Mouse (Mus musculus) embryonic facial prominence, embryonic 15.5 days (tissue): ENCODE measurements around the gene Igf2bp3. TPM values are rescaled to one million over a fixed set of nuclear protein-coding genes. Genes with fewer than 3 reads are reported as not detected.

ENCODE experiments used
- ATAC-seq: fragments of 200-750 bp; cut with Nextera tagmentation; 2 replicates; pipeline ENCODE4 v1.8.0; 2017; ENCODE audit warnings: low read depth, moderate TSS enrichment; ENCODE audit not compliant: insufficient number of reproducible peaks, low FRiP score, low TSS enrichment
- H3K27ac ChIP-seq: fragments of 300-500 bp; sonication (generic); replicated peaks from 2 replicates; pipeline ENCODE4 v1.5.1; 2015; ENCODE audit warnings: mild to moderate bottlenecking, inconsistent platforms
- H3K27me3 ChIP-seq: fragments of 300-500 bp; sonication (generic); 2 replicates; pipeline ENCODE4 v1.6.1; 2015; ENCODE audit warnings: inconsistent platforms
- H3K36me3 ChIP-seq: fragments of 300-500 bp; sonication (generic); 2 replicates; pipeline ENCODE4 v1.6.1; 2015; ENCODE audit warnings: mild to moderate bottlenecking, inconsistent platforms
- H3K4me1 ChIP-seq: fragments of 300-500 bp; sonication (generic); 2 replicates; pipeline ENCODE4 v1.6.1; 2015; ENCODE audit warnings: inconsistent platforms
- H3K4me2 ChIP-seq: fragments of 300-500 bp; sonication (generic); replicated peaks from 2 replicates; pipeline ENCODE4 v1.6.1; 2015; ENCODE audit warnings: mild to moderate bottlenecking, inconsistent platforms
- H3K4me3 ChIP-seq: fragments of 300-500 bp; sonication (generic); replicated peaks from 2 replicates; pipeline ENCODE4 v1.5.1; 2015; ENCODE audit warnings: mild to moderate bottlenecking, inconsistent platforms
- H3K9ac ChIP-seq: fragments of 300-500 bp; sonication (generic); 2 replicates; pipeline ENCODE4 v1.6.1; 2015; ENCODE audit warnings: inconsistent platforms
- H3K9me3 ChIP-seq: fragments of 300-500 bp; sonication (generic); replicated peaks from 2 replicates; pipeline ENCODE4 v1.6.1; 2016; ENCODE audit warnings: inconsistent platforms
- WGBS: fragments of 180-500 bp; shearing (Covaris S2); methylation state at CpG from one replicate; pipeline ENCODE4 v1.1.7; 2015; 5-methylcytosine and 5-hydroxymethylcytosine counted together
- polyA plus RNA-seq: library from polyadenylated mRNA; unstranded; fragments of >200 nt; fragmentation: Nextera tagmentation; extraction: Ambion mirVana; gene quantifications from 2 replicates; pipeline ENCODE4 v1.2.1, GENCODE M21; 2015

Gene Igf2bp3
- polyA plus RNA-seq, 1 experiment from 2014 or later, result 48.8 TPM

GRCm38 (mm10) chr6:49149202-49149930 is 65.4 kb downstream of the Igf2bp3 start:
- H3K4me1 ChIP-seq, result peaks cover 23% of the 10 kb centered on the region
- no peaks in the 10 kb centered on the region for H3K9me3 ChIP-seq
- WGBS, result 79% methylated on average over 5 of the region's 5 CpGs
- no peak overlapping the region for H3K9ac ChIP-seq
- H3K4me3 ChIP-seq, result no peak overlapping the region
- H3K36me3 ChIP-seq, result no peaks in the 10 kb centered on the region
- H3K27ac ChIP-seq, result no peak overlapping the region
- H3K27me3 ChIP-seq, result no peaks in the 10 kb centered on the region
- no peak overlapping the region for H3K4me2 ChIP-seq
- no peak for ATAC-seq

GRCm38 (mm10) chr6:49148781-49149180 is 66.0 kb downstream of the Igf2bp3 start:
- WGBS, result 62% methylated on average over 4 of the region's 4 CpGs
- ATAC-seq, result no peak
- H3K27ac ChIP-seq, result no peak overlapping the region

GRCm38 (mm10) chr6:49148368-49148767 is 66.4 kb downstream of the Igf2bp3 start:
- Histone ChIP-seq H3K9me3 (no peaks in the 10 kb centered on the region), H3K4me1 (peaks cover 31% of the 10 kb centered on the region), H3K4me2 (no peak overlapping the region), H3K9ac (no peak overlapping the region), H3K36me3 (no peaks in the 10 kb centered on the region), H3K27ac (no peak overlapping the region), H3K4me3 (no peak overlapping the region), H3K27me3 (no peaks in the 10 kb centered on the region)
- ATAC-seq, result no peak
- WGBS, result 84% methylated on average over 7 of the region's 7 CpGs

More at GRCm38 (mm10) chr6:49148781-49149180, 66.0 kb downstream of the Igf2bp3 start:
- H3K9me3 ChIP-seq, result no peaks in the 10 kb centered on the region
- H3K4me1 ChIP-seq, result peaks cover 26% of the 10 kb centered on the region
- H3K27me3 ChIP-seq, result no peaks in the 10 kb centered on the region
- H3K36me3 ChIP-seq, result no peaks in the 10 kb centered on the region
- no peak overlapping the region for H3K4me2 ChIP-seq
- H3K9ac ChIP-seq, result no peak overlapping the region
- H3K4me3 ChIP-seq, result no peak overlapping the region

- H3K9me3 ChIP-seq, result no peaks in the 10 kb centered on the region
- no peaks in the 10 kb centered on the region for H3K27me3 ChIP-seq
- ATAC-seq, result no peak
- peaks cover 28% of the 10 kb centered on the region for H3K4me1 ChIP-seq
- H3K9ac ChIP-seq, result no peak overlapping the region
- H3K36me3 ChIP-seq, result no peaks in the 10 kb centered on the region
- H3K4me3 ChIP-seq, result no peak overlapping the region
- no peak overlapping the region for H3K4me2 ChIP-seq
- WGBS, result 72% methylated on average over 2 of the region's 2 CpGs
- no peak overlapping the region for H3K27ac ChIP-seq
Measured at GRCm38 (mm10) chr6:49146461-49146860, 68.3 kb downstream of the Igf2bp3 start.

GRCm38 (mm10) chr6:49142428-49142827 is 72.3 kb downstream of the Igf2bp3 start:
- Histone ChIP-seq H3K4me1 (peaks cover 23% of the 10 kb centered on the region), H3K9me3 (no peaks in the 10 kb centered on the region), H3K4me3 (no peak overlapping the region), H3K4me2 (no peak overlapping the region), H3K9ac (no peak overlapping the region), H3K27ac (no peak overlapping the region), H3K36me3 (no peaks in the 10 kb centered on the region), H3K27me3 (no peaks in the 10 kb centered on the region)
- 83% methylated on average over 9 of the region's 9 CpGs for WGBS
- no peak for ATAC-seq

GRCm38 (mm10) chr6:49141125-49141524 is 73.6 kb downstream of the Igf2bp3 start:
- 75% methylated on average over 5 of the region's 5 CpGs for WGBS
- Histone ChIP-seq H3K36me3 (no peaks in the 10 kb centered on the region), H3K27me3 (no peaks in the 10 kb centered on the region), H3K9me3 (no peaks in the 10 kb centered on the region), H3K4me2 (no peak overlapping the region), H3K4me3 (no peak overlapping the region), H3K9ac (no peak overlapping the region), H3K27ac (no peak overlapping the region), H3K4me1 (peaks cover 22% of the 10 kb centered on the region)
- no peak for ATAC-seq

GRCm38 (mm10) chr6:49138159-49139051 is 76.4 kb downstream of the Igf2bp3 start:
- Histone ChIP-seq H3K36me3 (no peaks in the 10 kb centered on the region), H3K4me3 (no peak overlapping the region), H3K9ac (no peak overlapping the region), H3K4me2 (no peak overlapping the region), H3K27me3 (no peaks in the 10 kb centered on the region), H3K27ac (no peak overlapping the region), H3K4me1 (peaks cover 5% of the 10 kb centered on the region; the same call in 1 of the 2 replicates), H3K9me3 (no peaks in the 10 kb centered on the region)
- ATAC-seq, result no peak
- WGBS, result 85% methylated on average over 17 of the region's 17 CpGs

- Histone ChIP-seq H3K4me3 (no peak overlapping the region), H3K9ac (no peak overlapping the region), H3K9me3 (no peaks in the 10 kb centered on the region), H3K27ac (no peak overlapping the region), H3K27me3 (no peaks in the 10 kb centered on the region), H3K36me3 (no peaks in the 10 kb centered on the region), H3K4me2 (no peak overlapping the region), H3K4me1 (peaks cover 3% of the 10 kb centered on the region; the same call in 1 of the 2 replicates)
- ATAC-seq, result no peak
- 72% methylated on average over 5 of the region's 5 CpGs for WGBS
Measured at GRCm38 (mm10) chr6:49136739-49137138, 78.0 kb downstream of the Igf2bp3 start.

GRCm38 (mm10) chr6:49132352-49133090 is 82.2 kb downstream of the Igf2bp3 start:
- no peak for ATAC-seq
- H3K4me3 ChIP-seq, result no peak overlapping the region
- H3K4me2 ChIP-seq, result no peak overlapping the region
- H3K4me1 ChIP-seq, result no peaks in the 10 kb centered on the region
- no peak overlapping the region for H3K27ac ChIP-seq
- whole genome bisulfite sequencing, result 60% methylated on average over 6 of the region's 6 CpGs
- no peaks in the 10 kb centered on the region for H3K27me3 ChIP-seq
- no peaks in the 10 kb centered on the region for H3K36me3 ChIP-seq
- H3K9ac ChIP-seq, result no peak overlapping the region
- no peaks in the 10 kb centered on the region for H3K9me3 ChIP-seq

GRCm38 (mm10) chr6:49131855-49132254 is 82.9 kb downstream of the Igf2bp3 start:
- 80% methylated on average over 9 of the region's 9 CpGs for WGBS

GRCm38 (mm10) chr6:49130328-49130727 is 84.4 kb downstream of the Igf2bp3 start:
- no peaks in the 10 kb centered on the region for H3K9me3 ChIP-seq
- H3K27me3 ChIP-seq, result no peaks in the 10 kb centered on the region
- no peak overlapping the region for H3K4me3 ChIP-seq
- H3K9ac ChIP-seq, result no peak overlapping the region
- H3K4me1 ChIP-seq, result no peaks in the 10 kb centered on the region
- H3K36me3 ChIP-seq, result 0 out of 2 replicates have a peak, but pooled peaks cover 4% of the 10 kb centered on the region
- H3K4me2 ChIP-seq, result no peak overlapping the region
- no peak overlapping the region for H3K27ac ChIP-seq
- no peak for ATAC-seq

More at GRCm38 (mm10) chr6:49131855-49132254, 82.9 kb downstream of the Igf2bp3 start:
- no peak for ATAC-seq
- Histone ChIP-seq H3K36me3 (no peaks in the 10 kb centered on the region), H3K4me1 (no peaks in the 10 kb centered on the region), H3K4me3 (no peak overlapping the region), H3K27me3 (no peaks in the 10 kb centered on the region), H3K9ac (no peak overlapping the region), H3K9me3 (no peaks in the 10 kb centered on the region), H3K4me2 (no peak overlapping the region), H3K27ac (no peak overlapping the region)
